Mouse (Mus musculus): ENCODE measurements around the gene Banp.

Banp gene

DNA sequence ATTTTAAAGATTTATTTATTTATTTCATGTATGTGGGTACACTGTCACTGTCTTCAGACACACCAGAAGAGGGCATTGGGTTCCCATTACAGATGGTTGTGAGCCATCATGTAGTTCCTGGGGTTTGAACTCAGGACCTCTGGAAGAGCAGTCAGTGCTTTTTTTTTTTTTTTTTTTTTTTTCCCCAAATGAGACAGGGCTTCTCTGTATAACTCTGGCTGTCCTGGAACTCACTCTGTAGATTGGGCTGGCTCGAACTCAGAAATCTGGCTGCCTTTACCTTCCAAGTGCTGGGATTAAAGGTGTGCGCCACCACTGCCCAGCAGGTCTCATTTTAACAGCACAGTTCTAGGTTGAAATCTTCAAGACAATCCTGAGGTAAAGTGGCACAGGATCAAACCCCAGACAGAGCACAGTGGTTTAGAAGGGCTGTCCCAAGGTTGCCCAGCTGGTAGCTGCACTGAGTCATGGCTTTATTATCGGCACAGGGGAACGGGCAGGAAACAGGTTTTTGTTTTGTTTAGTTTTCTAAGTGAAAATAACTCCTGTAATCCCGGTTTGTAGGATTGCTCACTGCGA, at the start of gene Banp:
Gene Banp, plus strand, starts transcription at position 529 of the 579 bp plus-strand sequence.
- DNase-seq (ENCODE audit: low spot score in 2 of 2): no peak

DNA sequence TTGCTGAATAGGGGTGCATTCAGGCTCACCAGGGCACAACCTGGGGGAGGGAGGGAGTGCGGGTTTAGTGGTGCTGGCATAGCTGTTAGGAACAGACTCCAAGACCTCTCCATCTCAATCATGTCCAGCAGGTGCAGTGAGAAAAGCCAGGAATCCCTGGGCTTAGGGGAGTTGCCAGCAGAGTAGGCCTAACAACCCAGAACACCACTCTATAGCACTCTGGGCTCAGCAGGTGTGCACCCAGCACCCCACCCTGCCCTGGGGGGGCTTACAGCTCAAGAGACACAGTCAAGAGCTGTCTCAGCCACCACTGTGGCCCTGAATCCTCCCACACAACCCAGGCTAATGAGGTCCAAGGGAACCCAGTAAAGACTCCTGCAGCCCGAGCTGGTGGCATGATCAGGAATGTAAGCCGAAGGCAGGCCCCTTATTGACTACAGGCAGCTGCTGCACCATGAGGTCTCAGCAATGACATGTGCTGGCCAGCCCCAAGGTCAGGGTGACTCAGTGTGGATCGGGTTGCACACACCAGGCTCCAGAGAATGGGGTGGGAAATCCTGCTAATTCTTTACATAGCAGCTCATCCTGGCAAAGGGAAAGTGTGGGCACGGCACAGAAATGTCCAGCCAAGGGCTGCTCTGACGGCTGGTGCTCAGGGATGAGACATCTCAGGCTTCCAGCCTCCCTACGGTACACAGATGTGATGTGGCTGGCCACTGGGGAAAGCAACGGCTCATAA, 47.9 kb upstream of the Banp start:
- no peak for DNase-seq (ENCODE audit: low spot score in 2 of 2)

DNA sequence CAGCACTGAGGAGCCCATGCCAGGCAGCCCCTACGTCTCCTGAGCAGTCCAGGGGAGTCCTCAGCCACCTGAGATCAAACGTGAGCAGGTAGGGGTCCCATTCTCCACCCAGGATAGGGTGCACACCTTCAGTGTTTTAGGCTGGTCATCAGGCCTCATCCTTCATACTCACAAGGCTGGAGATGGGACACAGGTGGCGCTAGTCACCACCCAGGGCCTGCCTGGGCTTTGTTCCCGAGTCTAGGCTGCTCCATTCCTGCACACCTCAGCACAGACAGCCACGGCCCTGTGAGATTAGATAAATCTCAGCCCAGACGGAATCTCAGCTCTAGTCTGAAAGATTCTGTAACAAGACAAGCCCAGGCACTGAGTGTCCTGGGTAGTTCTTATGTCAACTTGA, 45.6 kb upstream of the Banp start:
- no peak for DNase-seq (ENCODE audit: low spot score in 2 of 2)

DNA sequence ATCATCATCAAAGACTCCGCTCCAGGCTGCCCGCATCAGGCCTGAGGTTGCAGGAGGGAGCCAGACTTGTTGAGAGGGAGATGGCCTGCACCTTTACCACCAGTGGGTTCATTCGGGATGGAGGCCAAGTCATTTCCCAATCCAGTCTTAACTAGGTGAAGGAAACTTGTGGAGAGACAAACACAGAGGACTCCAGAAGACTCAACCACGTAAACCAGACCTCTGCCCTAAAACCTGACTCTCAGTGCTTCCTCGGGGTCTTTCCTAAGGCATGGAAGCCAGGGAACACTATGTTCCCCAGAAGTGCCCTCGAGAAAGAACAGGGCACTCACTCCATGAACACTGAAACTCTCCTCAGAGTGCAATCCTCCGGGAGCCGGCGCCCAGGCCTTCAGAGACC, 44.6 kb upstream of the Banp start:
- no peak for DNase-seq (ENCODE audit: low spot score in 2 of 2)

DNA sequence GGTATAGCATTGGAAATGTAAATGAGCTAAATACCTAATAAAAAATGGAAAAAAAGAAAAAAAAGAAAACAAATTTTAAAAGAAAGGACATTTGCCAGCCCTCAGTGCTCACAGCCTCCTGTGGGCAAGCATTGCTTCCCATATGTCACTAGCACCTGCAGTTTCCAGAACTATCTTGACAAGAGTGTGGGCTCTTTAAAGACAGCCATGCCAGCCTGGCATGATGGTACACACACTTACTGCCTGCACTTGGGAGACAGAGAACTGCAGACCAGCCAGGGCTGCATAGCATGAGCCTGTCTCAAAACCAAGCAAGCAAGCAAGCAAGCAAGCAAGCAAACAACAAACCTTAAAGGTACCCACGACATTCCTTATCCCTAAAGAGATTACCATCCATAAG, 44.1 kb upstream of the Banp start:
- DNase-seq (ENCODE audit: low spot score in 2 of 2): no peak

DNA sequence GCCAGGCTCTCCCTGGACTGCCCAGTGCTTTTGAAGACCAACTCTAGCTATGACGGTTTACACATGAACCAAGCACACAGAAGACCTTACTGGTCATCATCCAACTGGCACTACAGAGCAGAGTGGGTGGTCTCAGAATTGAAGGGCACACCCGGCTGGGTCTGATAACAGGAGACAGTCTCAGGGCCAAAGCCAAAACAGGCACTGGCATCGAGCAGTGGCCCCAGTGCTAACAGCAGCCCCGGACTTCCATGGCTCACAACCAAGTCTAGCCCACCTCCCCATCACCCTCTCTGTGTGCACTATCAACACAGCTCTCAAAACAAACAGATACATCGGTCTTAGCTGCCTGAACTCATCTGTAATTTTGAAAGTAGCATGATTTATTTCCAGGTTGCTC, 43.7 kb upstream of the Banp start:
- DNase-seq (ENCODE audit: low spot score in 2 of 2): no peak

DNA sequence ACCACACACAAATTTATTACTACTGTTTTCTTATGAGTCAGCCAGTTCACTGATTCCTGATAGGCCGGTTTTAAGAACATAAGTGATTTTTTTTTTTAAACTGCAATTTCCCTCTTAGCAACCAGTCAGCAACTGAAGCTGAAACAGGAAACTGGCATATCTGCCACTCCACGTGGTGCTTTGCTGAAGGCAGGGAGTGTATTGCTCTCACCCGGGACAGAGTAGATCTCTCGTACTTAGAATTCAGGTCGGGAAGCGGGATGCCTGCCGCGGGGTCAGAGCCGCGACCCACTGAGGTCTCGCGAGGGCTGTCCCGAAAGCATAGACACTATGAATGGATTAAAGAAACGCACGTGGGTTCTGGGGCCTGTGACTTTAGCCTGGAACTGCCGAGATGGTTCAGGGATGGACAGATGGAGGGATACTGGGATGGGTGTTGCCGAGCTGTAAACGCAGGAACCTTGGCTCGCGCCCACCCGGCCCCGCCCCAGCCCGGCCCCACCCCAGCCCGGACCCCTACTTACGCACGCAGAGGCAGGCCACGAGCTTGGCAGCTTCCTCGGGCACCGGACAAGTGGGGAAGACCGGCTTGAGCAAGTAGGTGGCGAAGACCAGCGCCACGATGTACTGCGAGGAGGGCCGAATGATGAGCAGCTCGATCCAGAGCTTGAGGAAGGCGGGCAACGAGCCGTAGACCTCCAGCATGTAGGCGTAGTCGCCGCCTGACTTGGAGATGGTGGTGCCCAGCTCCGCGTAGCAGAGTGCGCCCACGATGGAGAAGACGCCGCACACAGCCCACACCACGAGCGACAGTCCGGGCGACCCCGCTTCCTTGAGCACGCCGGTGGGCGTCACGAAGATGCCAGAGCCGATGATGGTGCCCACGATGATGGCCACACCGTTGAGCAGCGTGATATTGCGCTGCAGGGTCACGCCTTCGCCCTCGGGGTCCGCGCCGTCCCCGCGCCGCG, 42.7 kb upstream of the Banp start:
- peak in 1 of 2 experiments; percentile 42 for DNase-seq (ENCODE audit: low spot score in 2 of 2)

DNA sequence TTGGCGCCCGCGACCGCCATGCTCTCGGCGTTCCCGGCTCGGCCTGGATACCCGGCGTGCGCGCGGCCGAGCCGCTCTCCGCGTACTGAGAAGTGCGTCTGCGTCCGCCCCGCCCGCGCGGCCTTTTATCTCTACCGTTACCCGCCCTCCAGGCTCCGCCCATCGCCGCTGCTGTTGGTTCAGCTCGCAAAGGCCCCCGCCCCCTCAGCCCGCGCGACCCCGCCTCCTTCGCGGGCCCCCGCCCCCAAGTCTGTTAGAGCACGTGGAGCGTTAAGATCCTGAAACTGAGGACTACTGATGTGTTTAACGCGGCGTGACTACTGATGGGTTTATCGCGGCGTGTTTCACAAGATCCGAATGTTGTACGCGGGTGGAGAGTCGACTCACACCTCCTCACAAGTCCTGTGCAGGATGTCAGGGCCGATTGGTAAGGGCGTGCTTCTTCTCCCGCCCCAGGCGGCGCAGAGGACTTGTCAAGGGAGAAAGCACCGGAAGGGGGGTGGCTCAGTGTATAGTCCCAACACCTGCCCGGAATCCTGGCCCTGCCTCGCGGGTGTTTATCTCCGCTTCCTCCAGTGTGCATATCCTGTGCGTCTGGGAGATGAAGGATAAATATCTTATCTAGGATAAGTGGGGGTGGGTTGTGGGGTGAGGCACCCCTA, 41.8 kb upstream of the Banp start, which contains the start of gene Slc7a5:
Gene Slc7a5, minus strand, starts transcription at position 108 of the 662 bp plus-strand sequence.
- peak; percentile 95 to 96 for DNase-seq (ENCODE audit: low spot score in 2 of 2)

DNA sequence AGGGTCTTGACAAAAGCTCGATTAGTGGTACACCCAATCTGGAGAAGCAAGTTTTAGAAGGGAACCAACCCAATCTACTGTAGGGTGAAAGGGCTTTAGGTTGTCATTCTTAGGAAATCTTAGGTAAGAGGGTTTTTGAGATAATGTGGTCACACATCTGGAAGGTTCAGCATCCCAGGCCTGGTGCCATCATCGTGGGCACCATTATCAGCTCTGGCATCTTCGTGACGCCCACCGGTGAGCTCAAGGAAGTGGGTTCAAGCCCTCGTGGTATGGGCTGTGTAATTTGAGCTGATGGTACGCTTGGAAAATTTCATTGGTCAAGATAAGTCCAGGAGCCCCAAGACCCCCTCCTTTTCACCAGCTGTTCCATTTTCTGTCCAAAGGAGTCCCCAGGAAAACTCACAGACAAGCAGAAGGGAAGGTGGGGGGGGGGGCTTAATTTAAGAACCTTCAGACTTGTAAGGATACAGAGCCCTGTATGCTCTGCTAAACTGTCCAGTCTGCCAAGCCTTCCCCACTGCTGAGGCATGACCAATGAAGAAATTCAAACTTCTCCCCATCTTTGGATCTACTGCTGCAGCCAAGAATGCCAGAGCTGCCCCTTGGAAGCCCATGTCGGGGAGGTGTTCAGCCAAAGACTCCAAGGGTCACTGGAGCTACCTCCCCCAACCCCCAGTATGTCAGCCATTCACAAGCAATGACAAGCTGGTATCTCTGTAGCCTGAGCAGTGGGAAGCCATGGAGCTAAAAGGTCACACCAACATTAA, 41.0 kb upstream of the Banp start:
- DNase-seq (ENCODE audit: low spot score in 2 of 2): no peak

DNA sequence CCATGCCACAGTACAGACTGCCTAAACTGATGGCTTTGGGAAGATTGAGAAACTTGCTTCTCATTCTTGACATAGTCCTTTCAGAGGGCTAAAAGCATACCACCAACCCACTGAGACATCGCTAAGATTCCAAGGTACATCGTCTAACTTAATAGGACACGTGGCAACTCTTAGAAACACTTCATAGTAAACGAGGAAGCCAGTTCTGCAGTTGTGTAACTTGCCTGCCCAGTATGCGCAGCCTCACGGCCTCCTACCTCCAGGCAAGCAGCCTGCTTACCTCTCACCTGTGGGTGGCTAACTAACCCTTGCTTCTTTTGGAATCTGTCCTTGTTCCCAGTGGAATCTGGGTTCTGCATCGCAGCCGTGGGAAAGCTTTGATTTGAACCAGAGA, 40.4 kb upstream of the Banp start:
- no peak for DNase-seq (ENCODE audit: low spot score in 2 of 2)

DNA sequence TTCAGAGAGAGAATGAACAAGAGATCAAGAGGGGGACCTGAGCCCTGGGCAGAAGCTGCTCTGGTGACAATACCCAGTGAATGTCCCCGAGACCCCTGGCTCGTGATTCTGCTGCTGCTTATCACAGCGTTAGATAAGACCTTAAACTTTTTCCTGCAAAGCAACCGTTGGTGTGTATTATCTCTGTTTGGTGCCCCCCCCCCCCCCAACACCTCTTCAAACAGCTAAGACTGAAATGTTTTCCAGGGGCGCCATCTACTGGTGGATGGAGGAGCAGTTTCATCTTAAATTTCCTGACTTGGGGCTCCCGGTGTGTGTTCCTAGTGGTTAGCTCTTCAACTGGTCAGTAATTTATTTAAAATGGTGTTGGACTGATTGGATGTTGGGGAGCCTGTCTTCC, 39.9 kb upstream of the Banp start:
- peak in 1 of 2 experiments; percentile 71 for DNase-seq (ENCODE audit: low spot score in 2 of 2)

DNA sequence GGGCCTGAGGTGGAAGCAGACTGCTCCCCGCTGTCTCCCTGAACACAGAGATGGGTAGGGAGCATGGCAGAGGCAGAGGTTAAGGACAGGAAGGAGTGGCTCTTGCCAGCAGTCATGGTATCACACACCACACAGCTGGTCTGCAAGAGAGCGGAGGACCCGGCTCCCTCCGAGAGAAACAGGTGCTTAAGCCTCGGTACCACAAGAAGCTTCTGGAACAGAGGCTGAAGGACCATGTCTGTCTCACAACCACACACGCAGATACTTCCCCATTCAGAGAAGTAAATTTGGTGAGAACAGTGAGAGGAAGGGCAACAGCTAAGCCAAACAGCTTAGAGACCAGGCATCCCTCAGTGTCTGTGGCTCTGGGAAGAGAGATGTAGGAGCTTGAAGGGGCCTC, 38.1 kb upstream of the Banp start:
- DNase-seq (ENCODE audit: low spot score in 2 of 2): no peak

DNA sequence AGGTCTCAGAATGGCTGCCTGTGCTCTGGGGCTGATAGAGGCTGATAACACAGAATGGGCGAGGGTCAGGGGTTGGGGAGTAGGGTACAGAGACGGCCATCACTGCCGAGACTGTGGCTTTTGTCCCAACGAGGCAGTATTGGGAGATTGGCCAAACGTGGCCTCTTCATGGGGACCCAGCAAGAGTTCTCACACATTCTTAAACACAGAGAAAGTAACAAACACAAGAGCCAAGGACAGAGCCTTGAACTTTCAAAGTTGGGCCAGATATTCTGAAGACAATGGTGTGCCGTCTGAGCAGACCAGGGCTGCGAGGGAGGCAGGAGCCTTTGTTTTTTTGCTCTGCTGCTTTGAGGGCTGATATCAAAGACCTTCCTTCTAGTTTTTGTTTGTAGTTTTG, 37.6 kb upstream of the Banp start:
- no peak for DNase-seq (ENCODE audit: low spot score in 2 of 2)

DNA sequence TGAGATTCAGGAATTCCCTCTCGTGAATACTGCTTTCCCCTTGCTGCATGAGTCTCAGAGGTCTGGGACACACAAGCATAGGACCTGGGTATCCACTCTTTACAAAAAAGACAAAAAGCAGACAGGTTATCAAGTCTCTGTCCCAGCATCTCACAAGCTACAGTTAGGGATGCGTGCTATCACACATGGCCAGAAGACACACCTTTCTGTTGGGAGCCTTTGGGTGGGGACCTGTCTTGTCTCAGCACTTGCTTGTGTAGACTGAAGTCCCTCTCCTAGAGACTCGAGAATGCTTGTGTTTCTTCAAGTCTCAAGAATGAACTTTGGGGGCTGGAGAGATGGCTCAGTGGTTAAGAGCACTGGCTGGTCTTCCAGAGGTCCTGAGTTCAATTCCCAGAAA, 36.7 kb upstream of the Banp start:
- DNase-seq (ENCODE audit: low spot score in 2 of 2): no peak

DNA sequence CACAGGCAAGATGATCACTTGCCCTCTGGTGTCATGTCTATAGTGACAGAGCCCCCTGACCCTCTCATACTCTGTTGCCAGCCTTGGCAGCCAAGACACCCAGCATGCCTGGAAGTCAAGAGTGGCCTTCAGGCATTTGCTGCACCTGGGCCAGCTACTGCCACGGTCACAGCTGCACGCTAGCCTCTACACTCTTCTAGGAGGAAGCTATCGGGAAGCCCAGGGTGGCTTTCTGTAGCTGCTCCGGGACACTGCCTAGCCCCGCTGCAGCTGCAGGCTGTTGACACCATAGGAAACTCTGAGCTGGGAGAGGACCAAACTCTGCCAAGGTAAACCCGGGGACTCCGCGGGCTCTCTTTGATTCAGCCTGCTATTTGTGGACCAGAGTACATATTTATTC, 36.2 kb upstream of the Banp start:
- no peak for DNase-seq (ENCODE audit: low spot score in 2 of 2)

DNA sequence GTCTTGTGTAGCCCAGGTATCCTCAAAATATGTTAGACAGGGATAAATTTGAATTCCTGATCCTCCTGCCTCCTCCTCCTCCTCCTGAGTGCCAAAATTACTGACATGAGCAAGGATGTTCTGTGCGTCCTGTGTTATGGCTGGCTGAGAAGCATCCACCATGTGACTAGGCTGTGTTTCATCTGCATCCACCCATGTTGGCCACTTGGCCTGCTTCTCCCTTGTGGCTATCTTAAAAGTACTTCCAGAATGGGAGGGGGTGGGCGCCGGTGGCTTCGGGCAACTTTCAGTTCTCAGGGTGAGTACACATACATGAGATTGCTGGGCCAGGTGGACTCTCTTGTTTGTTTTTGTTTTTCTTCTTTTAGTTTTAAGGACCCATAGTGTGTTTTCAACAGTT, 30.4 kb upstream of the Banp start:
- DNase-seq (ENCODE audit: low spot score in 2 of 2): no peak

DNA sequence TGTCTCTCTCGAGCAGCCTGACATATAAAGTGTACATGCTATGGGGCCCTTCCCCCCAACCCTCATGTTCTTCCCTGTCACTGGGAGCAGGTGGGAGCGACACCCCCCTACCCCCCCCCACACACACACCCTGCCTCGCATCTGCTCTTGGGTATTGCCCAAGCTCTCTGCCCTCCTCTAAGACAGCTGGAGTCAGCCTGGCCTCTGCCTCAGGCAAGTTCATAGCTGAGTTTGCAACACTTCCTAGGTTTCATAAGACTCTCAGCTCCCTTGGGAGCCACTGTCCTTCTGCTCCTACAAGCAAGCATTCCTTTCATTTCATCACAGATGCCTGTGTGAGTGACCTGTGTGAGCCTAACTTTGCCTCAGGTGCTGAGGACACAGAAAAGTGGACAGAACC, 29.8 kb upstream of the Banp start:
- DNase-seq (ENCODE audit: low spot score in 2 of 2): no peak

DNA sequence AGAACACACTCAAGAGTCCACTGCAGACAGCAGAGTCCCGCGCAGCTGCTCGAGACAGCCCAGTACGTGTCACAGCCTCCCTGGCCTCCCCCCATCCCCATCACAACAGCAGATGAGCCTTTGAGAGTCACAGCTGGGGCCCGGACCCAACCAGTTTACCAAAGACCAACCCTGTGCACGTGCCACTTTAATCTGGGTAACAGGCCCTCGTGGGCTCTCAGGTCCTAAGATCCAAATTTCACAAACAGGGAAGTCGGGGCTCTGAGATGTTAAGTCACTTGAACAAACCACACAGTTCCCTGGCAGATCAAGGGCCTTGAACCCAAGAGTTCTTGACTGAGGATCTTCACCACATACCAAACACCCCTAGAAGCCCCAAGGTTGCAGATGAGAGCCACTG, 28.0 kb upstream of the Banp start:
- DNase-seq (ENCODE audit: low spot score in 2 of 2): no peak

DNA sequence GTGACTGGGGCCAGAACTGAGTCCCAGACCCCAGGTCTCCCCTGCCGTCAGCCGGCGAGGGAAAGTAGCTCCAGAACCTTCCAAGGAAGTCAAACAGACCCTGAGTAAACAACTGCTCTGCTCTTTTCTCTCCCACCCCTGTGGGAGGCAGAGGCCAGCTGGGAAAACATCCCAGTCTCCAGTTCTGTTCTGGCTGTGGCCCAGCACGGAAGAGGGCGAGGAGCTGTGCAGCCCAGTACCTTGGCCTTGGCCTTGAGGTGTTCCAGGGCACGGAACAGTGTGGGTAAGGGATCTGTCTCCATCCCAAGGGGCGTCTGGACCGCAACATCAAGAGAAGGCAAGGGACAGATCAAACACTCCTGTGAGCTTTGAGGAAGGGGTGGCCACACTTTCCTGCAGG, 27.4 kb upstream of the Banp start:
- no peak for DNase-seq (ENCODE audit: low spot score in 2 of 2)

DNA sequence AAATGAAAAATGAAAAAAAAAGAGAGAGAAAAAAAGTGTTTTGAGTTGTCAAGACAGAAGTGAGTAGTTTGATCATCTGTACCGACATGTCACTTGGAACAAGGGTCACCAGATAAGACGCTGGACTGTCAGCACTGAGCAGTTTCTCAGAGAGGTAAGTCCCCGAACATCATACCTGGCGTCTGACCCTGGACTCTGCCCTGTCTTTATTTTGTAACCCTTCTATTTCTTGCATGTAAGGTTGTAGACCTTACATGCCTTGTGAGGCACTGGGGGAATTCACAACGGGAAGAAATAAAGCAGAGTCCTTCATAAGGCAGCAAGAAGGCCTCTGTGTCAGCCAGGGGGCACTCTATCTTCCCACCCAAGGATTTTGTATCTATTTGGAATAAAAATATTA, 24.9 kb upstream of the Banp start:
- no peak for DNase-seq (ENCODE audit: low spot score in 2 of 2)

DNA sequence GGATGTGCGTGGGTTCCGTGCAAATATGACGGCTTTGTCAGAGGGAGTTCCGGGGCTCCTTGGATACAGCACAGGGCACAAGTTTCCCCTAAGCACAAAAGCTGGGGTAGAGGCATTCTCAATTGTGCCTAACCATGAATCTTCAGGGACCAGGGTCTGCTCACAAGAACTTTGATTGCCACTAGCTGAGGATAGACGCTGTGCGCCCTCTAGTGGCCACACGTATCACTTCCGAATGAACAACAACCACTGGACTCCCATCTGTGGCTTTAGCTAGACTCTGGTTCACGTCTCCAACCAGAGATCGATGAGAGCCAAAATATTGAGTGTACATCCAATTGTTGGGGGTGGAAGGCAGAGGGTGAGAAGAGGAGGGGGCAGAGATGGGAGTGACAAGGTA, 23.9 kb upstream of the Banp start:
- peak; percentile 50 to 76 for DNase-seq (ENCODE audit: low spot score in 2 of 2)
